Mouse (Mus musculus) forebrain, embryonic 14.5 days (tissue): Measurements from ENCODE around the gene Lcn5. TPM values are rescaled to one million over a fixed set of nuclear protein-coding genes. Genes with fewer than 3 reads are reported as not detected.

ENCODE experiments used
- ATAC-seq: fragments of 200-750 bp; cut with Nextera tagmentation; 2 replicates; pipeline ENCODE4 v1.8.0; 2017; ENCODE audit warnings: mild to moderate bottlenecking, moderate library complexity
- DNase-seq: peaks from one replicate; pipeline ENCODE4 v3.0.0-alpha.2; 2015; ENCODE audit warnings: low spot score
- H3K27ac ChIP-seq: fragments of 300-500 bp; sonication (generic); 2 replicates; pipeline ENCODE4 v1.5.1; 2014; ENCODE audit warnings: low read depth, mild to moderate bottlenecking, control low read depth, low read length, moderate library complexity
- H3K27me3 ChIP-seq: fragments of 300-500 bp; sonication (generic); replicated peaks from 2 replicates; pipeline ENCODE4 v1.6.1; 2014; ENCODE audit warnings: low read length, control low read depth, mixed read lengths; ENCODE audit not compliant: control insufficient read depth, insufficient read depth
- H3K36me3 ChIP-seq: fragments of 300-500 bp; sonication (generic); 2 replicates; pipeline ENCODE4 v1.6.1; 2014; ENCODE audit warnings: low read length, control low read depth; ENCODE audit not compliant: control insufficient read depth, insufficient read depth
- H3K4me1 ChIP-seq: fragments of 300-500 bp; sonication (generic); 2 replicates; pipeline ENCODE4 v1.6.1; 2014; ENCODE audit warnings: antibody characterized with exemption, low read length, control low read depth; ENCODE audit not compliant: control insufficient read depth, insufficient read depth
- H3K4me2 ChIP-seq: fragments of 300-500 bp; sonication (generic); 2 replicates; pipeline ENCODE4 v1.6.1; 2014; ENCODE audit warnings: mild to moderate bottlenecking, control low read depth, low read length
- H3K4me3 ChIP-seq: fragments of 300-500 bp; sonication (generic); 2 replicates; pipeline ENCODE4 v1.5.1; 2014; ENCODE audit warnings: low read depth, low read length, control low read depth
- H3K9ac ChIP-seq: fragments of 300-500 bp; sonication (generic); 2 replicates; pipeline ENCODE4 v1.6.1; 2014; ENCODE audit warnings: mild to moderate bottlenecking, low read length, control low read depth, moderate library complexity
- H3K9me3 ChIP-seq: fragments of 300-500 bp; sonication (generic); replicated peaks from 2 replicates; pipeline ENCODE4 v1.6.1; 2016; ENCODE audit warnings: low read length, control low read depth, mixed read lengths; ENCODE audit not compliant: control insufficient read depth
- WGBS: fragments of 180-500 bp; shearing (Covaris S2); extraction: QIAGEN DNeasy Blood & Tissue Kit; methylation state at CpG from one replicate; pipeline ENCODE4 v1.1.7; 2014; 5-methylcytosine and 5-hydroxymethylcytosine counted together
- polyA plus RNA-seq: library from polyadenylated mRNA; unstranded; fragments of >200 nt; fragmentation: Nextera tagmentation; extraction: Ambion mirVana; gene quantifications from 2 replicates; pipeline ENCODE4 v1.2.1, GENCODE M21; 2014

The Lcn5 gene
- not detected in 2 replicates for polyA plus RNA-seq

DNA sequence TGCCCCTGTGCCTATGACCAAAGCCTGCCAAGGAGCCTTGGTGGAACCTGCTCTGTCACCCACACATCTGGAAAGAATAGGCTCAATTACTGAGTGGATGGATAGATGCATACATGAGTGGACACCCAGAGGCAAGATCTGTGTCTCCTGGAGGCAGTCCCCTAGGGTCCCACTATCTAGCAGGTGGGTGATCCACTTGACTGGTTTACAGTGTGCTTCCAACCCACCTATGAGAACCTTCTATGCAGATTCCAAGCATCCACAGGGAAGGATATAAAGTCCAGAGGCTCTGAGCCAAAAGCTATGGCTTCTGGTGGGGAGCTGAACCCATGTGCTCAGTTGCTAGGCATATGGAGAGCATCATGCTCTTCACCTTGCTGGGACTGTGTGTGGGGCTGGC lies at the start of gene Lcn5:
Lcn5 (plus strand) TSS at position 301 of the 400 bp plus-strand sequence.
- no peak for DNase-seq
- no peak within 1 kb of the TSS for H3K4me3 ChIP-seq
- H3K4me1 ChIP-seq: no peaks in the 10 kb centered on the region
- no peaks in the 10 kb centered on the region for H3K27me3 ChIP-seq
- H3K9ac ChIP-seq: no peak within 1 kb of the TSS
- H3K27ac ChIP-seq: no peak within 1 kb of the TSS
- ATAC-seq: no peak
- no peaks in the 10 kb centered on the region for H3K9me3 ChIP-seq
- H3K36me3 ChIP-seq: no peaks in the 10 kb centered on the region
- no peak within 1 kb of the TSS for H3K4me2 ChIP-seq

DNA sequence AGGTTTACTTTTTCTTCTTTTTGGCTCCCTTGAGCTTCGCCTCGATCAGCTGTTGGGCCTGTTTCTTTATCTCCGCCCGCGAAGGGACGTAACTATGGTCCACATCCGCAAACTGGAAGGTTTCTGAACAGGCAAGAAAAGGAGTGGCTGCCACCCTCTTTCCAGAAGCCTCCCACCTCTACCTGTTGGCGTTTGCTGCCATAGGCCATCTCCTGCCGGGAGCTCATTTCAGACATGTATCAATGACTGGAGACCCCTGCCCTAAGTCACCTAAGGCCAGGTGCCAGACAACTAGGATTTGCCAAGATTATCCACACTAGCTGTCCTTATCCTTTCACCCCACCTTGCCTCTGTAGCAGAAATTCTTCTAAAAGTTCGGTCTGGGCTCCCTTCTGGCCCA lies 49.1 kb upstream of the Lcn5 start:
- peak overlapping the region; percentile 50; the same call in 1 of the 2 replicates for H3K27ac ChIP-seq
- H3K9ac ChIP-seq: peak overlapping the region; percentile 96

DNA sequence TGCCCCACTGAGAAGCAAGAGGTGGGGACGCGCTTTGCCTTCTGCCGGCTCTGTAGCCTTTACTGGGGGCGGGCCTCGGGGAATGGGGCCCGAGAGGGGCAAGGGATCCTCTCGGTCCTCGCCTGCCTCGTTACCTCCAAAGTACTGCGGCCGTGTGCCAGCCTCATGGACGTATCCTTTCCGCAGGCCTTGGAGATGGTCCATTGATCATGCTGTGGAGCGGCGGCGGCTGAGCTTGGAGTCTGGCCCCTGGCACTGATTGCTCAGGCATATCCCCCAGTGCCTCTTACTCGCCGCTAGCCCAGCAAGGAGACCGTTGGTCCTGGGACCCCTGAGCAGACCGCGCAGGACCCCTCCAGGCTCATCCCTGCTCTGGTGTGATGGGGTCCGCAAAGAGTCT lies 41.4 kb upstream of the Lcn5 start:
- Histone ChIP-seq H3K4me3 (no peak overlapping the region), H3K9me3 (no peaks in the 10 kb centered on the region), H3K36me3 (no peaks in the 10 kb centered on the region), H3K9ac (no peak overlapping the region), H3K27me3 (peaks cover 29% of the 10 kb centered on the region), H3K27ac (no peak overlapping the region), H3K4me2 (no peak overlapping the region), H3K4me1 (peaks cover 4% of the 10 kb centered on the region; the same call in 1 of the 2 replicates)
- no peak for ATAC-seq
- WGBS: 19% methylated on average over 20 of the region's 22 CpGs
- DNase-seq: no peak

More for the DNA sequence above, 49.1 kb upstream of the Lcn5 start:
- ATAC-seq (no peak; the same call in 1 of the 2 replicates), DNase-seq (no peak)
- Histone ChIP-seq H3K27me3 (no peaks in the 10 kb centered on the region), H3K4me3 (peak overlapping the region; percentile 100), H3K9me3 (no peaks in the 10 kb centered on the region), H3K4me1 (peaks cover 14% of the 10 kb centered on the region), H3K36me3 (no peaks in the 10 kb centered on the region), H3K4me2 (peak overlapping the region; percentile 60)
- 79% methylated on average over 10 of the region's 10 CpGs for WGBS

DNA sequence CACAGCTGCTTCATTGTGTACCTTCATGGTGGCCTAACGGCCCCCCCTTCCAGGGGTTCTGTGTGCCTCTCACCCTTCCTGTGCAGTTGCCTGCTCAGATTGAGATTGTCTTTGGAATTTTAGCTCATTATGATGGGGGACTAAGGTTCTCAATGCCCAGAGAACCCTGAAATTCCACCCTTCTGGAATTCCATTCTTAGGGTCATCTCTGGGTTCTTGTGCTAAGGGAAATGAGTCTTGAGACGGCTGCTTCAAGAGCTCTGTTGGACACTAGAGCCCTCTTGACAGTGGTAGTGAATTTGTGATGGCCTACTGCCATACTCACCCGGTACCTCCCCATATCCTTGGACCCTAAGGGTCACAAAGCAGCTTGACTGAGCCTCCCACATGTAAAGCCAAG lies 40.2 kb upstream of the Lcn5 start, which contains the start of gene Ccdc183:
Ccdc183 (minus strand) TSS at position 101 of the 400 bp plus-strand sequence.
- H3K4me2 ChIP-seq: no peak within 1 kb of the TSS
- H3K4me1 ChIP-seq: peaks cover 7% of the 10 kb centered on the region; the same call in 1 of the 2 replicates
- H3K27ac ChIP-seq: no peak within 1 kb of the TSS
- H3K27me3 ChIP-seq: peaks cover 29% of the 10 kb centered on the region
- H3K4me3 ChIP-seq: no peak within 1 kb of the TSS
- H3K36me3 ChIP-seq: no peaks in the 10 kb centered on the region
- H3K9me3 ChIP-seq: no peaks in the 10 kb centered on the region
- H3K9ac ChIP-seq: no peak within 1 kb of the TSS
- ATAC-seq (no peak), DNase-seq (no peak)
- WGBS: 79% methylated on average over 3 of the region's 3 CpGs

DNA sequence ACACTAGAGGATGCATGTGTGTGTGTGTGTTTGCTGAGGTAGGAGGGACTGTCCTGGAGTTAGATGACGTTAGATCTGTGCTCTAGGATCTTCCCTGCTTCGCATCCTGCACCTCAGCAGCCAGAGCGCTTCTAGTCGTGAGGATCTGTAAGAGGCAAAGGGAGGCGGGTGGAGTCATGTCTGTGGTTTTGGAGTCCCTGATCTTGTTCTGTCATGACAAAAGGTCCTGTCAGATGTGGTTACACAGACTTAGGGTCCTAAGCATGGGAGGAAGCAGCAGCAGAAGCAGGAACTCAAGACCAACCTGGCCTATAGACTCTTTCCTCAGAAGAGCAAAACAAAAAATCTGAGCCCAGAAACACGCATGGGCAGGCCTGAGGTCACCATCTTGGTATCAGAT lies 37.4 kb upstream of the Lcn5 start:
- no peak for ATAC-seq
- 84% methylated on average over 6 of the region's 6 CpGs for WGBS
- Histone ChIP-seq H3K9me3 (no peaks in the 10 kb centered on the region), H3K4me2 (no peak overlapping the region), H3K27me3 (peaks cover 26% of the 10 kb centered on the region), H3K36me3 (no peaks in the 10 kb centered on the region), H3K4me1 (peaks cover 7% of the 10 kb centered on the region; the same call in 1 of the 2 replicates), H3K4me3 (no peak overlapping the region), H3K27ac (no peak overlapping the region), H3K9ac (no peak overlapping the region)
- DNase-seq: no peak

DNA sequence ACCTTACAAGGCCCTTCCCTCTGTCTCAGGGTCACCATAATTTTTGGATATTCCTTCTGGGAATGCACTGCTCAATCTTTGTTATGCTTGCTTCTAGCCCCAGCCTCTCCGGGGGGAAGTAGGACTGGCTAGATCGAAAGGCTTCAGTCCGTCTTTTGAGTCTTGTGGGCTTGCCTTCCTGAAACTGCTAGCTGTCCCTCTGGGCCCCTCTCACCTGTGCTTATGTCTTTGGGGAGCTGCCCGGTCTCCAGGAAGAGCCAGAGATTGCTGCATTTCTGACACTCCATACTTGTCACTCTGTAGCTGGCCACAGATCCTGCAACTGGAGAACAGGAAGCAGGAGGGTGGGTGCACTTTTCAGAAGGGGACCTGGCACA lies 36.9 kb upstream of the Lcn5 start:
- Histone ChIP-seq H3K36me3 (no peaks in the 10 kb centered on the region), H3K4me2 (peak overlapping the region; percentile 67; the same call in 1 of the 2 replicates), H3K27me3 (peaks cover 22% of the 10 kb centered on the region), H3K4me3 (no peak overlapping the region), H3K9ac (peak overlapping the region; percentile 13; the same call in 1 of the 2 replicates), H3K27ac (no peak overlapping the region), H3K4me1 (peaks cover 7% of the 10 kb centered on the region; the same call in 1 of the 2 replicates), H3K9me3 (no peaks in the 10 kb centered on the region)
- no peak for DNase-seq
- WGBS: 85% methylated on average over 4 of the region's 4 CpGs
- 0 out of 2 replicates have a peak, but pooled peaks have one; percentile 3 for ATAC-seq

DNA sequence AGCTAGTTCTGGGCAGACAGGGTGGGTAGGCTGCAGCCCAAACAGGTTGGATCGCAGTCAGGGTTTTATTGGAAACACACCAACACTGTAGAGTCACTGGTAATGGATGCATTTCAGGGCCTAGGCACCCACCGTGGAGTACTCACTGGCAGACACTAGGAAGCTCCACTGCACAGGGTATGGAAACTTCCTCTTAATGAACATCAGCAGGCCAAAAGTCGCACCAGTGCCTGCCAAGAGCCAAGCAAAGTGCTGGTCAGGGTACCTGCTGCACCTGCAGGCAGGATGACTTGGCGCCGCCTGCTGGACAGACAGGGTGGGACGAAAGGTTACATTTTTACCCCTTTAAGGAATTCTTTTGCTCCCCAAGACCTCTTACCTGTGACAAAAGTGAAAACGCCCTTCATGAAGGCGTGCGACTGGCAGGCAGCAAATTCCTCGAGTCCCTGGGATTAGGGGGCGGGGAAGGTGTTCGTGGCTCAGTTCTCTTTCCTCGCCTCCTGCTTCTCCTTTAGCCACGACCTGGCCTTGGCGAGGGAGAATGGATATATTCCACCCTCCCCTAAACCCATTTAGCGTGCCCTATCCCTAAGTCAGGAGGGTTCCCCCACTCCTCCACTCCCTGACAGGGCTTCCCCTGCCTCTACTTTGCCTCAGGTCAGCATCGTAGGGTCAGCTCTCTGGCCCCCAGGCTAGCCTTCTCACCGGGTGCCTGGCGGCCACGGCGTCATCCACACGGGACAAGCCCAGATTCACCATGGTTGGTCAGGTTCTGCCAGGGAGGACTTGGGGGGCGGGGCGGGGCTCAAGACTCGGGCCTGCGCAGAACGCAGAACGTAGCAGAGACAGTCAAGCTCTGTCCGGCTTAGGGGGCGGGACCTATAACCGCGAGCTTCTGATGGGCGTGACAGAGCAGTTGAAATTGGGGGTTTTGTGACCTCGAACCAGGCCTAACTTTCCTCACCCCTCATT lies 36.2 kb upstream of the Lcn5 start, which contains the start of gene Tmem141:
Tmem141 (minus strand) TSS at position 777 of the 972 bp plus-strand sequence.
- H3K36me3 ChIP-seq: no peaks in the 10 kb centered on the region
- 5% methylated on average over 34 of the region's 34 CpGs for WGBS
- H3K27ac ChIP-seq: no peak within 1 kb of the TSS
- H3K9ac ChIP-seq: peak within 1 kb of the TSS; percentile 67
- H3K4me3 ChIP-seq: peak within 1 kb of the TSS; percentile 36
- no peaks in the 10 kb centered on the region for H3K9me3 ChIP-seq
- peaks cover 7% of the 10 kb centered on the region; the same call in 1 of the 2 replicates for H3K4me1 ChIP-seq
- DNase-seq (peak; percentile 82), ATAC-seq (peak; percentile 93)
- H3K27me3 ChIP-seq: peaks cover 15% of the 10 kb centered on the region
- H3K4me2 ChIP-seq: peak within 1 kb of the TSS; percentile 67

DNA sequence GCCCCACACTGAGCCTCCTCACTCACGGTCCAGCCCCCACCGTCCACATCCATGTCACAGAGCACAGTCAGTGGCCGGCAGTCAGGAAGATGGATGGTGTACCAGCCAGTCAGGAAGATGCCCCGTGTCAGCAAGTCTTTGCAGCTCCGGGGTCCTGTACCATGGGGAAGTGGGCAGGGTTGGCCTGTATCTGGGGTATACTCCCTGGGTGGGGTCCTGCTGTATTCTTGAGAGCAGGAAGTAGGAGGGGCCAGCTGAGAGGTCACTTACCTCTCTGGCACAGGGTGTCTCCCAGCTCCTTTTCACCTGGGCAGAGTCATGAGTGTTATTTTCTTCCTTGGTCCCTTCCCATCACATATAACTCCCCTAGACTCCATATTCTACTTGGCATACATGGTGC lies 31.8 kb upstream of the Lcn5 start:
- H3K4me1 ChIP-seq: peaks cover 7% of the 10 kb centered on the region; the same call in 1 of the 2 replicates
- H3K4me3 ChIP-seq: no peak overlapping the region
- ATAC-seq: no peak

DNA sequence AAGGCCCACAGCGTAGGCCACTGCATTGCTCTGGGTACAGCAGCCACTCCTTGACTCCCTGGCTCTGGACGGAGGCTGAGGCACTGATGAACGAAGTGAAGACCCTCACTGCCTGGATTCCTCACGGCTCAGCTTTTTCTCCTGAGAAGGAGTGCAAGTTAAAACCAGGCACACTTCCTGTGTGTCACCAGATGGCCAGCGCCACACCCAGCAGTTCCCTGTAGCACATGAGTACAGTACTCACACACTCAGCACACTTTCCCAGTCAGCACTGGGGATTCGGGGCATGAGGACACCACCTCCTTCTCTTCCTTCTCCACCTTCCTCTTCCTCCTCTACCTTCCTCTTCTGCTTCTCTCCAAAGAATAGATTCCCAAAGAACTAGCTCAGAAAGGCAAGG lies 29.9 kb upstream of the Lcn5 start, which contains the start of gene Fcna:
Fcna (minus strand) TSS at position 220 of the 400 bp plus-strand sequence.
- Histone ChIP-seq H3K27ac (no peak within 1 kb of the TSS), H3K9ac (no peak within 1 kb of the TSS), H3K27me3 (no peaks in the 10 kb centered on the region), H3K4me2 (no peak within 1 kb of the TSS), H3K9me3 (no peaks in the 10 kb centered on the region), H3K4me1 (no peaks in the 10 kb centered on the region), H3K4me3 (no peak within 1 kb of the TSS), H3K36me3 (no peaks in the 10 kb centered on the region)
- DNase-seq (no peak), ATAC-seq (no peak)
- 86% methylated on average over 6 of the region's 6 CpGs for WGBS

More for the DNA sequence above, 31.8 kb upstream of the Lcn5 start:
- Histone ChIP-seq H3K27ac (no peak overlapping the region), H3K36me3 (no peaks in the 10 kb centered on the region), H3K9ac (no peak overlapping the region), H3K4me2 (no peak overlapping the region), H3K9me3 (no peaks in the 10 kb centered on the region), H3K27me3 (no peaks in the 10 kb centered on the region)
- no peak for DNase-seq
- 86% methylated on average over 5 of the region's 5 CpGs for WGBS
